Mouse (Mus musculus): ENCODE data around the gene Rcn3.
A peak's percentile ranks its signal among the peaks of the same experiment; 100 is the strongest.
"Not testable (repeated sequence)": the region's sequence is repeated elsewhere in the genome, so short reads cannot be mapped to it uniquely, and the experiment has no call there.

The Rcn3 gene

GRCm38 (mm10) chr7:45092048-45092447 lies at the start of gene Rcn3:
TSS of gene Rcn3 (minus strand) at chr7:45092221.
- DNase-seq (ENCODE audit: low spot score) = peak; percentile 88

GRCm38 (mm10) chr7:45141319-45141718 lies 49.3 kb upstream of the Rcn3 start:
- DNase-seq (ENCODE audit: low spot score) = no peak

GRCm38 (mm10) chr7:45139904-45140723 lies 48.1 kb upstream of the Rcn3 start:
- no peak for DNase-seq (ENCODE audit: low spot score)

- no peak for DNase-seq (ENCODE audit: low spot score)
These were observed 46.4 kb upstream of the Rcn3 start for GRCm38 (mm10) chr7:45138403-45138802.

- DNase-seq (ENCODE audit: low spot score) = no peak
These were observed 45.4 kb upstream of the Rcn3 start for GRCm38 (mm10) chr7:45137171-45138006.

- peak; percentile 90 for DNase-seq (ENCODE audit: low spot score)
These were observed 44.1 kb upstream of the Rcn3 start, which contains the start of the genes Gm45713 and Flt3l for GRCm38 (mm10) chr7:45135993-45136567. TSS of gene Gm45713 (minus strand) at chr7:45136231. TSS of gene Flt3l (minus strand) at chr7:45136432.

GRCm38 (mm10) chr7:45135370-45135769 lies 43.3 kb upstream of the Rcn3 start:
- DNase-seq (ENCODE audit: low spot score) = no peak

- DNase-seq (ENCODE audit: low spot score) = no peak
These were observed 42.6 kb upstream of the Rcn3 start for GRCm38 (mm10) chr7:45134544-45135026.

- no peak for DNase-seq (ENCODE audit: low spot score)
These were observed 41.6 kb upstream of the Rcn3 start for GRCm38 (mm10) chr7:45133446-45134159.

GRCm38 (mm10) chr7:45131850-45132249 lies 39.8 kb upstream of the Rcn3 start:
- DNase-seq (ENCODE audit: low spot score) = no peak

- DNase-seq (ENCODE audit: low spot score) = no peak
These were observed 37.9 kb upstream of the Rcn3 start for GRCm38 (mm10) chr7:45129776-45130512.

GRCm38 (mm10) chr7:45129318-45129717 lies 37.3 kb upstream of the Rcn3 start:
- DNase-seq (ENCODE audit: low spot score) = peak; percentile 79

- DNase-seq (ENCODE audit: low spot score) = peak; percentile 99
These were observed 36.7 kb upstream of the Rcn3 start, which contains the start of gene Rpl13a for GRCm38 (mm10) chr7:45128624-45129246. TSS of gene Rpl13a (minus strand) at chr7:45128761.

GRCm38 (mm10) chr7:45127700-45128224 lies 35.7 kb upstream of the Rcn3 start:
- DNase-seq (ENCODE audit: low spot score) = no peak

GRCm38 (mm10) chr7:45126844-45127699 lies 35.1 kb upstream of the Rcn3 start:
- peak; percentile 37 for DNase-seq (ENCODE audit: low spot score)

GRCm38 (mm10) chr7:45126147-45126843 lies 34.3 kb upstream of the Rcn3 start:
- DNase-seq (ENCODE audit: low spot score) = no peak

- DNase-seq (ENCODE audit: low spot score) = not testable (repeated sequence)
These were observed 33.6 kb upstream of the Rcn3 start for GRCm38 (mm10) chr7:45125649-45126048.

GRCm38 (mm10) chr7:45125144-45125600 lies 33.2 kb upstream of the Rcn3 start:
- DNase-seq (ENCODE audit: low spot score) = peak; percentile 35
